Mouse (Mus musculus): ENCODE measurements around the gene Gm9376.

The Gm9376 gene
- long read RNA-seq, experiment 1: 0 reads
- long read RNA-seq, experiment 2: 0 reads

DNA sequence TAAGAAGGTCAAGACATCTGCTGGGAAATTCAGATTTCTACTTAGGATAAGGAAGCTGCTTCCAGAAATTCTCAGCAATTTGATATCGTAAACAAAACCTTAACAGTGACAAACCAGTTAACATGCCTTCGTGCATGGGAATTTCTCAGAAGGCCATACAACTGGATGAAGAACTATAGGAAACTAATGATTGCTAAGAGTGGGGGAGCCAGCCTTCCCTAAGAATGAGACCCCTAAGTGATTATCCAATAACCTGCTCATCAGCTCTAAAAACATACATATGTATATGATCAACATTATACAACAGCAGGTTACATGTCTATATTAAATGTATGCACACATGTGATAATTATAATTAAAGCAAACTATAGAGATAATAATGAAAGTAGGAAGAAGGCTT, at the start of gene Gm9376:
Gm9376 (plus strand) TSS at position 301 of the 400 bp plus-strand sequence.
- intact Hi-C loops (cut with DNase I): no loop called here

DNA sequence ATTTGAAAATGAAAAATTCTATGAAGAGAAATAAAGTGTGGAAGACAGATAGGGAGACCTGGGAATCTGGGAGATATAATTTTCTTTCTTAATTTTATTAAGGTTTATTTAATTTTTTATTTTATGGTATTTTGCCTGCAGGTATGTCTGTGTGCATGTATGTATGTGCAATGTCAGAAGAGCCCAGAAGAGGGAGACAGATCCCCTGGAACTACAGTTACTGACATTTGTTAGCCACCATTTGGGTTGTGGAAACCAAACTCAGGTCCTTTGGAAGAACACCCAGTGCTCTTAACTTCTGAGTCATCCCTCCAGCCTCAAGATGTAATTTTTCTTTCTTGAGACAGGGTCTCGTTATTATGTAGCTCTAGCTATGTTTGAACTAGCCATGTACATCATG, 45.9 kb upstream of the Gm9376 start:
- intact Hi-C loops (cut with DNase I): no loop called here

DNA sequence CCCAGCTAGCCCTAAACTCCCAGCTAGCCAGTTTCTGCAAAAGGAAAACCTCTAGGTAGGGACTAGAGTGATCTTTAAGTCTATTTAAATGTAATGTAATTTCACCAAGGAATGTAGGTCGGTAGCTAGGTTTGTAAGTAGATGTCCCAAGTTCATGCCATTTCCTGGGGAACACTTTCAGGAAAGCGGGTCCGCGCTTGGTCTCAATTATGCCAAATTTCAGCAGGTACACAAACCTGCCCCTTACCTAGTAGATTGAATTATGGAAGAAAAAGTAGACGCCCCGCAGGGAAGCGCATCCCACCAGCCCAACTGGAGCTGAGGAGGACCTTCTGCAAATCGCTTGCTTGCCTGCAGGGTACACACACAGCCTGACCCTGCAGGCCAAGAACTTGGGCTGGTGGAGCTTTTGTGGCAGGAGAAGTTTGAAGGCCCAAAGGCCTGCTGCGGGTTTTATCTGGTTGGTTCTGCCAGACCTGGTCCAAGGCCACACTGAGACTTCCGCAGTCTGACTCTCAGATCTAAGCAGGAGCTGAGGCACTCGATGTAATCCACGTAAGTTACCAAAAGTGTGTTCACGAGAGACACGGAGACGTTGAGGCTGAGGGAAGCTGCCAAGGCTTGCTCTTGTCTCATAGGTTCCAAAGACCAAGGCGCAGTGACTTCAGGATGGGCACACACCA, 41.6 kb upstream of the Gm9376 start:
- intact Hi-C loops (cut with DNase I): no loop called here

DNA sequence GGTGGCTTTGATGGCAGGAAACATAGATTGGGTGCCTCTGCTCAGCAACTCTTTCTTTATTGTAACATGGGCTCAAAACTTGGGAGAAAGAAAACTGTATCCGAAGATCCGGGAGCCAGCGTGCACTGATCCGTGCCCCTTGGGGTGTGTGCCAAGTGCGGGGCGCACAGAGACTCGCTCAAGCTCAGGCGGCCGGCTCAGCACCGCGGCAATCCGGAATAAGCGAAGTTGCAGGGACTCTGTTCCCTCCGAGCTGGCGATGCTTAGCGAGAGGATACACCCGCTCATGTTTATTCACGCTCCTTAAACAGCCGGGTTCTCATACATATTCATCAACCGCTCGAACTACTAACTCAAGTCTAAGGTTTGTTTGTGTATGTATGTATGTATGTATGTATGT, 40.8 kb upstream of the Gm9376 start:
- intact Hi-C loops (cut with DNase I): no loop called here

DNA sequence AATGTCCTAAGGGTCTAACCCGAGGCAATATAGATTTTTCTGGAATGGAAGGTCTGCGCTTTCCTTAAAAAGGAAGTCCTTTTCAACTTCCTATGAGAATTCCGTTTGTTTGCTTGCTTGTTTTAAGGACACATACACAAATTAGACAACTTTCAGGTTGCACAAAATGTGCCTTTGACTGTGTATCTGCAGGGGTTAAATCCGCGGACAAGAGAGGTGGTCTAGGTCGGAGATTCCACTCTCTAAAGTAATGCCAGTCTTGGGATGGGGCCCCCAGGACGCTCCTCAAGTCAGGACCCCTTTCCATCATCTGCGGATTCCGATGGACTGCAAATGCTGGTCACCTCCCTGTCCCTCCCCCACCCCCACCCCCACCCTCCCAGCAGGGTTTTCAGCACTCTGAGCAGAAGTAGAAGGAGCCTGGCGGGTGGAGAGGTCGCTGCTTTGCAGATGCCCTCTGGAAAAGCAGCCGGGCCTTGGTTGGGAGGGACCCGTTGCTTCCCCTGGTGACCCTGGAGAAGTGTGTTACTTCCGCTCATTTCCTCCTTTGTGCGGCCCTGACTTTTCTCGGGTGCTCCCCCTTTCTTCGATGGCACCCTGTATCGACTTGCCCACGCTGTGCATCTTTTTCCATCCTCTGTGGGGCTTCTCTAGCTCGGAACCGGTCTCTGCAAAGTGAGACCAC, 40.1 kb upstream of the Gm9376 start:
- intact Hi-C loops (cut with DNase I): no loop called here

DNA sequence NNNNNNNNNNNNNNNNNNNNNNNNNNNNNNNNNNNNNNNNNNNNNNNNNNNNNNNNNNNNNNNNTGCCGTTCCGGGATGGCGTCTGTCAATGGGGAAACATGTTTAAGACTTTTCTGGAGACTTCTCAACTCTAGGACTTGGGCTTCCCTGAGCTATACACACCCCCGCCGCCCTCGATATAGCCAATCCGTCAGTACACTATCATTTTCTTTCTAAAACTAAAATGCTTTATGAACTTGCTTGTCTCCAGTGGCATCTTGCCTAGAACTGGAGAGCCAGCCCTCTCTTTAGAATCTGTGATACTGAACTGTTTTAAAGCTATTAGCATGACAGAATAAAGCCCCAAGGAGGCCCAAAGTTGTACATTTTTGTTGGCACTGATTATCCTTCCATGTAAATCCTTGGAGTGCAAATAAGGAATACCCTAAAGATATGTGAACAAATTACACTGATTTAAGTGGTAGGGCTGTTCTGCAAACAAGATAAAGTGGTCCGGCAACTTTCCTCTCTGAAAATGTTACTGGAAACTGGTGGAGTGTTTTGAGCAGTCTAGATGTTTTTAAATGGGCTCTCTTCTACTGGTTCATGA, 34.3 kb upstream of the Gm9376 start:
- intact Hi-C loops (cut with DNase I): no loop called here

DNA sequence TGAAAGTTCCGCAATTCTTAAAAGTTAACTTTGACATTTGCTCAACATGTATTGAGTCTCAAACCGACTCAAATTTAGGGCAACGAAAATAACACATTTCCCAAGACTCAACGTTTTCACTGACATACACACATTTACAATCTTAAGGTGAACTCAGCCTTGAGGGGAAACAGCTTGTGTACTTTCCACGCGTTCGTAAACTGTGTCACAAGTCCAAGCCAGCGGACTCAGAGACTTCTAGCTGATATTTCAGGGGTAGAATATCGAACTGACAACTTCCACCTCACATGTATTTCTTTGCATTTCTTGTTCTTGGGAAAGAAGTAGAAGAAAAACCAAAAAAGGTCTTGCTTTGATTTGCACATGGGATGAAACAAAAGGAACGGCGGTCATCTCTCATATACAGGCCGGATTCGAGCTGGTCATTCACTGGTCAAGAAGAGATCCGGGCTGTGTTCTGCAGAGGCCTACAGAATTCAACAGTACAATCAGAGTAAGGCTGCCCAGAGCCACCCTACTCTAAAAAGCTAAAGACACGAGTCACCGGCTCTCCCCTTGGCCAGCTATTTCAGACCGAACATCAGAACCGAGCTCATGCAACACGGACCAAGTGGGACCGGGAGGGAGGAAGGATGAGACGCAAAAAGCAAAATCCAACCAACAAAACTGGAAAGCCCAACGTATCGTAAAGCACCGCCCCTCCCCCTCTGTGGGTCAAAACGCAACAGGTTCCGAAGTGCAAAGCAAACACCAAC, 32.8 kb upstream of the Gm9376 start:
- intact Hi-C loops (cut with DNase I): no loop called here

DNA sequence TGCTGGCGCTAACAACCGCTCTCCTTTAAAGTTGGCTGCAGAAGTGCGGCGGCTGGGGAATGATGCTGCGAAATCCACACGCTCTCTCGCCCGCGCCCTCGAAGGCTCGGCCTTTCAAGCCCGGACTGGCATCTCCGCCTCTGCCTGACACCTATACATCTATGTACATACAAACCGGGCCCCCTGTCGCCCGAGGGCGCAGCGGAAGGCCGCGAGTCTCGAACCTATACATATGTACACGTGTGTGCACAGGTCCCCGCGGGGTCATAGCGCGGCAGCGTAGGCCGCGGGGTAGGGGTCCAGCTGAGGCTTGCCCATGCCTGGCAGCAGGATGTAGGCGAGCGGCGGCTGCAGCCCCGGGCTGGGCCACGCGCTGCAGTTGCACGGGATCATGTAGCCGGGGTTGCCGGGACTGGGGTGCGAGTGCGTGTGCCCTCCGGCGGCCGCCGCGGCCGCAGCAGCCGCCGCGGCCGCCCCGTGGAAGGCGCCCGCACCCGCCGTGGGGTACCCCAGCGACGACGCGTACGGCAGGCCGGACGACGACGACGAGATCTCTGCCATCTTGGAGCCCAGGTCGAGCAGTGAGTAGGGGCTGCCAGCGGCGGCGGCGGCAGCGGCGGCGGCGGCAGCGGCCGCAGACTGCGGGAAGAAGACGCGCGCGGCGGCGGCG, 32.1 kb upstream of the Gm9376 start:
- intact Hi-C loops (cut with DNase I): no loop called here

DNA sequence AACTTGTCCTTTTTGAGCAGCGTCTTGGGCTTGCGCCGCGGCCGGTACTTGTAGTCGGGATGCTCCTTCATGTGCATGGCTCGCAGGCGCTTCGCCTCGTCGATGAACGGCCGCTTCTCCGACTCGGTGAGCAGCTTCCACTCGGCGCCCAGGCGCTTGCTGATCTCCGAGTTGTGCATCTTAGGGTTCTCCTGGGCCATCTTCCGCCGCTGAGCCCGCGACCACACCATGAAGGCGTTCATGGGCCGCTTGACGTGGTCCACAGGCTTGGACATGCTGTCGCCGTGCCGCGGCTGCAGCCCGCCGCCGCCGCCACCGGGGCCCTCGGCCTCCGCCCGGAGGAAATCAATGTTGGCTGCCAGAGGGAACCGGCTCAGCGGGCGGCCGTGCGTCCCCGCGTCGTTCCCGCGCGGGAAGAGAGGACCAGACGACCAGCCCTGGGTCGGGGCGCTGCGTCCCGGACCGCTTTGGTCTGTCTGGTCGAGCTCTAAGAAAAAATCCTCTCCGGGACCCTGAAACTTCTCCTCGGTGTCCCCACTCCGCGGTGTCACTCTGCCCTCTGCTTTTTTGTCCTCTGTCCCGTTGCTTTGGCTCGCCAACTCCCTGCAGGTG, 31.3 kb upstream of the Gm9376 start:
- intact Hi-C loops (cut with DNase I): no loop called here

DNA sequence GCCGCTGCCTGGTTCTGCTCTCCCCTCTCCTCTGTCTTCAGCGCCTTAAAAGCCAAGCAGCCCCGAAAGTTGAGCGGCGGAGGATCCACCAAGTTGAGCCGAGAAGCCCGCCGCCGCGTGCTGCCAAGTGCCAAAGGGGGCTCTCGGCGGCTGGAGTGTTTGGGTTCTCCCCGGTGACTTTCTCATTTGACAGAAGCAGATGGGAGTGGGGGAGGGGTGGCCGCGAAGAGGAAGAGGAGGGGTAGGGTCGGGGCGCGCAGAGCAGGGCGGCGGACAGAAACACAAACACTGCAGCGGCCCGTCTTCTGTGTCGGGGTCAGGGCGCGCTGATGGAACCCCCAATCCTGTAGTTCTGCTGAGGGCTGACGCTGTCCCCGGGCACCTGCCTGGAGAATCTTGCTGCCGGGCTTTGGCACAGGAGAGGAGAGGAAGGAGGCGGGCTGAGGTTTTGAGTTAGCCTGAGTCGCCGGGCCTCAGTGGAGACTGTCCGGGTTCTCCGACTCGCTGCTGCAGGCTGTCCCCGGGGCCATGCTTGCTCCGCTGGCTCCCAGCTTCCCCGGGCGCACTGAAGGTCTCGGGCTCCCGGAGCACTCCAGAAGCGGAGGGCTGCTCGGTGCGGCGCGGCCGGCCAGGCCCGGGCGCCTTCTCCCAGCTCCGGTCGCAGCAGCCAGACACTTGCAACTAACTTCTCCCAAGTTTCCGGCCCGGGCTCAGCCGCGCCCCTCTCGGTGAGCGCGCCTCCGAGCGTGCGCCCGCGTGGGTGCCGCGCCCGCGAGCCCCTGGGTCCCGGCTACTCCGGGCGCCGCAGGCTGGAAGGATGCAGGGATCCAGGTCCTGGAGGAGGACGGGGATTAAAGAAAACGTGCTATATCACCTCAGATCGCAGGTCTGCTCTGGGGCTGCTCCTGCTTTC, 30.5 kb upstream of the Gm9376 start:
- intact Hi-C loops (cut with DNase I): no loop called here

DNA sequence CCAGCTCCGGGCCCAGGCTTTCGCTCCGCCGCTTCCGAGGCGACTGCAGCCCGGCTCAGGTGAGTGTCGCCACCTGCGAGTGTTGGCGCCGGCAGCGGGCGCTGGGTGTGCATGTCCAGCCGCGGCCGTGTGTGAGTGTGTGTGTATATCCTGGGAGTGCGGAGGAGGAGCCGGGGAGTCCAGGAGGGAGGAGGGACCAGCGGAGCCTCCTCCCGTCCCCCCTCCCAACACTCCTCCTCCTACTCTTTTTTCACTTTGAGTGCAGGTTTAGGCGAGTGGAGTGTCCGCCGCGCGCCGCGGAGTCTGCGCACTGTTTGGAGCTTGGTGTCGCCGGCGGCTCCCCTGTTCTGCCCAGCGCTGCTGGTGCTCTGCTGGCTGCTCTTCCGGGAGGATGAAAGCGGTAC, 29.9 kb upstream of the Gm9376 start, which contains the start of gene Sox21:
Sox21 (minus strand) TSS at position 145 of the 404 bp plus-strand sequence.
- intact Hi-C loops (cut with DNase I): no loop called here

DNA sequence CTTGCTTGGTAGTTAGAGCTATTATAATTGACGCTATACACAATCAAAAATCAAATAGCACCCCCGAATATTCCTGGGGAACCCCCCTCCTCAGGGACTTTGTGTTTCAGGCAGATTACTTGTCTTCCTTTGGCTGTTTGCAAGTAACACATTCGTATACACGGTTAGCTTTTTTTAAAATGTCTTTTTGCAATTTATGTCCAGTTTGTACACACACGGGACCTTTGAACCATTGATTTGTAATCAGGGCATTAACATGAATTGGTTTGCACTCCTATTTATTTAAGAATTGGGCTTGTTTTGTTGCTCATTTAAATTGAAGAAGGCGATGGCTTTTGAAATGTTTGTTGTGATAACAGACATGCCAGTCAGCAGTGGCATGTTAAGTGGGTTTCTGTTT, 29.0 kb upstream of the Gm9376 start:
- intact Hi-C loops (cut with DNase I): no loop called here

DNA sequence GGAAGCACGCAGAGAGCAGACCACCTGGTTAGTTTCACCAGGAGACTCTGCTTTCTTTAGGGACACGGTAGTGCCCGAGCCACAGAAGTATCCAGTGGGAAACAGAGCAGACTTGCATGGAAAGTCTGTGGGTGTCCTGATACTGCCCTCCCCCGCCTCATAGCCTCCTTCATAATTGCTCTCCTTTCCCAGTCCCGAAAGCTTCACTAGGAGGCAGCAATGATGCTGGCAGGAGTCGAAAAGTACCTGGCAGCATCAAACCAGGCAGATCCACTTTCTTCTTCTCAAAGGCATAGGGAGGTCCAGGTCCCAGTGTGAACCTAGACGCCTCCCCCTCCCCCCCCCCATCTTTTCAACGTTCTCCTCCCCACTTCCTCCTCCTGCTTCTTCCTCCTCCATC, 27.4 kb upstream of the Gm9376 start:
- intact Hi-C loops (cut with DNase I): no loop called here

DNA sequence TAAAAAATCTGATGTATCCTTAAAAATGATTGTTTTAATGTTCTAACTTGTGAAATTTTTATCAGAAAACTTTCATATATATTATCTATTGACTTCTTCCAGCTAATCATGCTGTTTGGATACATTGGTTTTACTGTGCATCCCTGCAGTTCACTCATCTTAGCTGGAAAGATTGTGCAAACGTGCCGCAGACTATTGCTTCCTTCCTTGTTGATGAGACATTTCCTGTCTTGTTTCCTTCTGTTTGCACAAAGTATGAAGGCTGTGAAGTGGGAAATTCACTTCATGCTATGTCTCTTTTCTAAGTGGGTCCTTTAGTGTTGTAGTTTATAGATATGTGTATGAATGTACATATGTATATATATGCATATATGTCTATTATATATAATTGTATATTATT, 25.3 kb upstream of the Gm9376 start:
- intact Hi-C loops (cut with DNase I): no loop called here

DNA sequence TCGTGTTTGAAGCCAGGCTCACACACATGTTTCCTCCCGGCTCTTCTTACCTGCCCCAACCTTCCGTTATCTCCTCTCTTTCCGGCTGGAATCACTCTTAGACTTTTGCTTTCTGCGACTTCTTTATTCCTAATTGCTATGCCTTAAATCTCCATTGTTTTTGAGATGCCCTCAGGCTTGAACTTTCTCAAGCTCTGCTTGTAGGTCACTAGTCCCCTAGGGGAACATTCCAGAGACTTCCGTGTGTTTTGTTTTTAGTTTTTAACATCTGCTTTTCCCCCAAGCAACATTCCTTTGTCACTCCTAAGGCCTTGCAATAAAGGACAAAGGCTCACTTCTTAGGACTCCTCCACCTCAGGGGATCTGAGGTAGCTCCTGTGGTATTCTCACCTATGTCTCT, 13.4 kb upstream of the Gm9376 start:
- intact Hi-C loops (cut with DNase I): no loop called here

DNA sequence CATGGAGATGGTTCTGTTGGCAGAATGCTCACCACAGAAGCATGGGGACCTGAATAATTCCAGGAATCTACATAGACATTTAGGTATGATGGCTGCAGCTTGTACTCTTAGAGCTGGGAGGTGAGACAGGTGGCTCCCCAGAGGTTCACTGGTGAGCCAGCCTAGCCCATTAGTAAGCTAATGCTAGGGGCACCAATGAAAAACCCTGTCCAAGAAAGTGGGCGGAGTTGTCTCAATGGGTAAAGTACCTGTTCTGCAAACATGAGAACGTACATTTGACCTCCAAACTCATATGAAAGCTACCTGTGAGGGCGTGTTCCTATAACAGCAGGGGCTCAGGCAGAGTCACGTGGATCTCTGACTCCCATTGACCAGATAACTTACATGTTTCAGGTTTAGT, 2.1 kb downstream of the Gm9376 start:
- intact Hi-C loops (cut with DNase I): no loop called here

DNA sequence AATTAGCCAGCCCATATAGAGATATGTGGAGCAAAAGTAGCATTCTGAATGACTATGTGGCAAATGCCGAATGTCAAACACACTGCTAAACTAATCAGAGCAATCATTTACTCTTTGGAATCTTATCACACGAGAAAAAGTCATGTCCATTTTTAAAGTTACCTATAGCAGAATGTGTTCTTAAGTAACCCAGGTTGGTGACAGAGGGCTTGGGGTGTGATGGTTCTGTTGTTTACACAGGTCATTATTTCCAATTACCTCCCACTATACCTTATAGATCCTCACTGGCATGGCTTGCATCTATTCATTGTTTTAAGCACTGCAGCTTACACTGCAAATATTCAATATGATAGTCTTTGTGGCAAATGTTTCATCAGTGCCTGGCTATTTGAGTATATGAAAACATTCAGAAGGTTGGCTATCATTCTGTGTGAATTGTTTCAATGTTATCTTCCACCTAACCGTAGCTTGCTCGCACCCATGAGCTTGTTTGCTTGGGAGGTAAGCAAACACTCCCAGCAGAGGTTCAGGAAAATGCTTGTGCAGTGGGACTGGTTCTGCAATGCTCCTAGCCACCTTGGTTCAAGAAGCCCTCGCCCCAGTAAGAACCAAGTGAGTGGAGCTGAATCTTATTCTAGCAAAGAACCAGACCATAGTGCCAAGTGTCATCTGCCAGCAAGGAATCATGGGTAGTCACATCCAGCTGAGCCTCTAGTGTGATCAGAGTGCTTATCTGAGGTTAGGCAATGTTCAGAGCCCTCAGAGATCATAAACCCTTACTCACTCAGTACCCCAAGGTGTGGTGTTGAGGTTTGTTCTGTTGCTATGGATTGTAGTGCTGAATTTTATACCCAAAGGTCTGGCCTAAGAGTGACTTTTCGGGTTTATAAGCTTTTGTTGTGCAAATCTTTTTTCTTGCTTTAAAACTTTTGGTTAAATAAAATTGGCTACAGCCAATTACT, 6.1 kb downstream of the Gm9376 start:
- intact Hi-C loops (cut with DNase I): no loop called here

DNA sequence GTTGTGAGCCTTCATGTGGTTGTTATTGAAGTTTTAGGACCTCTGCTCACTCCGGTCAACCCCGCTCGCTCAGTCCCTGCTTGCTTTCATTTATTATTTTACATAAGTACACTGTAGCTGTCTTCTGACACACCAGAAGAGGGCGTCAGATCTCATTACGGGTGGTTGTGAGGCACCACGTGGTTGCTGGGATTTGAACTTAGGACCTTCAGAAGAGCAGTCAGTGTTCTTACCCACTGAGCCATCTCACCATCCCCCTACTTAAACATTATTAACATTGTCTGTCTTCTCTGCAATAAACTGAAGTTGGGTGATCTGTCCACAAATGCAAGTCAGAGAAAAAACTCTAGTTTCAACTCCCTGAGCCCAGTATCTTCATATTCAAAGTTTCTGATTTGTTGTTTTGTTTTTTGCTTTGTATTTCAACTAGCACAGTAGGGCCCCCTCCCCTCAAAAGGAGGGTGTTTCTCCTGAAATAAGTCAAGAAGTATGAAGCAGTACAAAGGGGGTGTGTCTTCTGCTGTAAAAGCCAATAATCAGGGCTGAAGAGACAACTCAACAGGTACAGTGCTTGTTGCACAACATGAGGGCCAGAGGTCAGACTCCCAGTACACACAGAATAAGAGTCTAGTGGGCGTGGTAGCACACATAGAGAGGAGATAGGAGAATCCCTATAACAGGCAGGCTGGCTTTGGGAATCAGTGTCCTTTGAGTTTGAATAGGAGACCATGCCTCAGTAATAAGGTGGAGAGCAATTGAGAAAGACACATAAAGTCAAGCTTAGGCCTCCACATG, 11.1 kb downstream of the Gm9376 start:
- intact Hi-C loops (cut with DNase I): no loop called here
